Mouse (Mus musculus) CH12.LX (cell line): ENCODE data around the gene Kif24. TPM values are rescaled to one million over a fixed set of nuclear protein-coding genes. Genes with fewer than 3 reads are reported as not detected.

Experiments
- DNase-seq: peaks from one replicate; pipeline ENCODE4 v3.0.0-alpha.2; 2013; ENCODE audit errors: extremely low read depth
- H3K27ac ChIP-seq: 2 replicates; pipeline ENCODE4 v1.5.1; 2012; ENCODE audit warnings: low read depth, mild to moderate bottlenecking, control low read depth, moderate library complexity; ENCODE audit not compliant: insufficient read depth
- H3K27me3 ChIP-seq: replicated peaks from 2 replicates; pipeline ENCODE3; 2012; ENCODE audit warnings: inconsistent platforms
- H3K36me3 ChIP-seq, 2 experiments: replicated peaks in 1 of 2; 2 replicates each; pipeline versions ENCODE3 to v1.6.1; 2012; ENCODE audit warnings: inconsistent platforms in 1 of 2, low read length in 1 of 2, mild to moderate bottlenecking in 1 of 2, mixed read lengths in 1 of 2, moderate library complexity in 1 of 2; ENCODE audit not compliant: control insufficient read depth in 1 of 2, insufficient read depth in 1 of 2
- H3K4me1 ChIP-seq, 2 experiments: 2 replicates each; pipeline ENCODE4 v1.6.1; 2012; ENCODE audit warnings: inconsistent platforms in 1 of 2, moderate library complexity in 1 of 2; ENCODE audit not compliant: insufficient read depth in 2 of 2, control insufficient read depth in 1 of 2
- H3K4me2 ChIP-seq: 2 replicates; pipeline ENCODE4 v1.6.1; 2012; ENCODE audit warnings: low read depth, mild to moderate bottlenecking, control low read depth; ENCODE audit not compliant: poor library complexity, insufficient read depth, severe bottlenecking
- H3K4me3 ChIP-seq, 3 experiments: fragments of 150-350 bp in 1 of 3; sonication (generic) in 1 of 3; replicated peaks in 1 of 3; 2 replicates each; pipeline versions ENCODE3 to v1.5.1; 2011 to 2012; ENCODE audit warnings: low read depth in 2 of 3, low read length in 2 of 3, mild to moderate bottlenecking in 2 of 3, moderate library complexity in 2 of 3, control low read depth in 1 of 3, improper control_type of control experiment in 1 of 3, inconsistent platforms in 1 of 3, mixed read lengths in 1 of 3; ENCODE audit not compliant: poor library complexity in 1 of 3
- H3K79me2 ChIP-seq: replicated peaks from 2 replicates; pipeline ENCODE4 v1.6.1; 2012; ENCODE audit warnings: mild to moderate bottlenecking, moderate library complexity; ENCODE audit not compliant: control insufficient read depth, poor library complexity, insufficient read depth, severe bottlenecking; ENCODE audit errors: extremely low read depth
- H3K9ac ChIP-seq: 2 replicates; pipeline ENCODE4 v1.6.1; 2012; ENCODE audit warnings: low read depth, mild to moderate bottlenecking, control low read depth, moderate library complexity; ENCODE audit not compliant: insufficient read depth
- H3K9me3 ChIP-seq: replicated peaks from 2 replicates; pipeline ENCODE3; 2012; ENCODE audit warnings: low read length, inconsistent platforms, mixed read lengths
- CHD1 ChIP-seq: IDR thresholded peaks from 2 replicates; pipeline ENCODE4 v1.6.1; 2012; ENCODE audit warnings: low read depth, low read length, improper control_type of control experiment, inconsistent platforms
- CHD2 ChIP-seq: IDR thresholded peaks from 2 replicates; pipeline ENCODE4 v1.6.1; 2011; ENCODE audit warnings: low read length, improper control_type of control experiment
- CTCF ChIP-seq, 2 experiments: IDR thresholded peaks in 1 of 2; conservative IDR thresholded peaks in 1 of 2; 2 replicates each; pipeline ENCODE4 v1.5.1; 2011 to 2012; ENCODE audit warnings: low read depth in 2 of 2, low read length in 2 of 2, improper control_type of control experiment in 1 of 2, inconsistent platforms in 1 of 2, mild to moderate bottlenecking in 1 of 2, moderate library complexity in 1 of 2
- E2F4 ChIP-seq: IDR thresholded peaks from 2 replicates; pipeline ENCODE4 v1.6.1; 2011; ENCODE audit warnings: low read depth, low read length, improper control_type of control experiment; ENCODE audit not compliant: insufficient replicate concordance
- EP300 ChIP-seq: IDR thresholded peaks from 2 replicates; pipeline ENCODE4 v1.6.1; 2011; ENCODE audit warnings: low read length, improper control_type of control experiment
- ETS1 ChIP-seq: conservative IDR thresholded peaks from 2 replicates; pipeline ENCODE4 v1.6.1; 2012; ENCODE audit warnings: low read depth, mild to moderate bottlenecking, inconsistent platforms, low read length, improper control_type of control experiment, moderate library complexity
- GABPA ChIP-seq: IDR thresholded peaks from 2 replicates; pipeline ENCODE4 v1.6.1; 2012; ENCODE audit warnings: low read depth, low read length, improper control_type of control experiment, inconsistent platforms; ENCODE audit not compliant: insufficient replicate concordance
- JUND ChIP-seq: conservative IDR thresholded peaks from 2 replicates; pipeline ENCODE4 v1.6.1; 2011; ENCODE audit warnings: low read depth, low read length, improper control_type of control experiment
- KAT2A ChIP-seq: IDR thresholded peaks from 2 replicates; pipeline ENCODE4 v1.6.1; 2012; ENCODE audit warnings: low read length, improper control_type of control experiment, inconsistent platforms; ENCODE audit not compliant: insufficient replicate concordance
- MAFK ChIP-seq: IDR thresholded peaks from 2 replicates; pipeline ENCODE4 v1.6.1; 2011; ENCODE audit warnings: low read length, improper control_type of control experiment; ENCODE audit not compliant: insufficient replicate concordance
- MAX ChIP-seq: IDR thresholded peaks from 2 replicates; pipeline ENCODE4 v1.6.1; 2011; ENCODE audit warnings: low read length, improper control_type of control experiment
- MXI1 ChIP-seq: IDR thresholded peaks from 2 replicates; pipeline ENCODE4 v1.6.1; 2011; ENCODE audit warnings: mild to moderate bottlenecking, low read depth, low read length, improper control_type of control experiment
- MYC ChIP-seq: IDR thresholded peaks from 2 replicates; pipeline ENCODE4 v1.6.1; 2011; ENCODE audit warnings: low read depth, mild to moderate bottlenecking, improper control_type of control experiment, low read length
- NELFE ChIP-seq: IDR thresholded peaks from 2 replicates; pipeline ENCODE4 v1.6.1; 2011; ENCODE audit warnings: low read depth, low read length, improper control_type of control experiment
- NRF1 ChIP-seq: IDR thresholded peaks from 2 replicates; pipeline ENCODE4 v1.6.1; 2014; ENCODE audit warnings: low read depth, mild to moderate bottlenecking, inconsistent platforms, low read length, improper control_type of control experiment, moderate library complexity
- PAX5 ChIP-seq: IDR thresholded peaks from 2 replicates; pipeline ENCODE4 v1.6.1; 2012; ENCODE audit warnings: low read length, inconsistent platforms, mixed read lengths
- POLR2A ChIP-seq: IDR thresholded peaks from 2 replicates; pipeline ENCODE4 v1.6.1; 2011; ENCODE audit warnings: low read depth, mild to moderate bottlenecking, improper control_type of control experiment, low read length
- POLR2AphosphoS2 ChIP-seq: IDR thresholded peaks from 2 replicates; pipeline ENCODE4 v1.6.1; 2011; ENCODE audit warnings: low read depth, low read length, improper control_type of control experiment
- RAD21 ChIP-seq: IDR thresholded peaks from 2 replicates; pipeline ENCODE4 v1.6.1; 2011; ENCODE audit warnings: low read depth, mild to moderate bottlenecking, low read length, improper control_type of control experiment, moderate library complexity
- SIN3A ChIP-seq: IDR thresholded peaks from 2 replicates; pipeline ENCODE4 v1.6.1; 2012; ENCODE audit warnings: low read length, improper control_type of control experiment, inconsistent platforms
- SMC3 ChIP-seq: IDR thresholded peaks from 2 replicates; pipeline ENCODE4 v1.6.1; 2011; ENCODE audit warnings: low read depth, low read length, improper control_type of control experiment
- TCF12 ChIP-seq: IDR thresholded peaks from 2 replicates; pipeline ENCODE4 v1.6.1; 2014; ENCODE audit warnings: low read depth, mild to moderate bottlenecking, inconsistent platforms, low read length, improper control_type of control experiment
- UBTF ChIP-seq: IDR thresholded peaks from 2 replicates; pipeline ENCODE4 v1.6.1; 2012; ENCODE audit warnings: low read depth, mild to moderate bottlenecking, inconsistent platforms, low read length, improper control_type of control experiment, moderate library complexity
- USF1 ChIP-seq: IDR thresholded peaks from 2 replicates; pipeline ENCODE4 v1.6.1; 2014; ENCODE audit warnings: low read depth, mild to moderate bottlenecking, inconsistent platforms, low read length, improper control_type of control experiment
- dilution Hi-C: fragments of 300-500 bp; cut with MboI; formaldehyde crosslinking; loops from 2 replicates; pipeline ENCODE4 v1.14.3; 2020; ENCODE audit warnings: low sequenced_read_pairs; ENCODE audit not compliant: extremely low pct_unique_long_range_greater_than_20kb, extremely low pct_ligation_motif_present
- in situ Hi-C: fragments of 300-500 bp; cut with MboI; formaldehyde crosslinking; loops from 3 replicates; pipeline ENCODE4 v1.14.3; 2019; ENCODE audit warnings: low sequenced_read_pairs, low pct_ligation_motif_present, low pct_unique_long_range_greater_than_20kb, mixed read lengths
- polyA plus RNA-seq: library from polyadenylated mRNA; unstranded; fragments of >175 nt; gene quantifications from 2 replicates; pipeline ENCODE4 v1.2.1, GENCODE M21; 2012; ENCODE audit warnings: low read depth; ENCODE audit not compliant: insufficient read length
- total RNA-seq, 2 experiments: library from RNA; depleted of rRNA; stranded (reverse); fragments of 300-350 nt in 1 of 2; fragments of >200 nt in 1 of 2; gene quantifications; 2 replicates each; pipeline ENCODE4 v1.2.3; 2012 to 2014

Kif24 gene
- total and polyA plus RNA-seq, 3 experiments, result 6.4 to 8.6 (median 8.4) TPM

DNA sequence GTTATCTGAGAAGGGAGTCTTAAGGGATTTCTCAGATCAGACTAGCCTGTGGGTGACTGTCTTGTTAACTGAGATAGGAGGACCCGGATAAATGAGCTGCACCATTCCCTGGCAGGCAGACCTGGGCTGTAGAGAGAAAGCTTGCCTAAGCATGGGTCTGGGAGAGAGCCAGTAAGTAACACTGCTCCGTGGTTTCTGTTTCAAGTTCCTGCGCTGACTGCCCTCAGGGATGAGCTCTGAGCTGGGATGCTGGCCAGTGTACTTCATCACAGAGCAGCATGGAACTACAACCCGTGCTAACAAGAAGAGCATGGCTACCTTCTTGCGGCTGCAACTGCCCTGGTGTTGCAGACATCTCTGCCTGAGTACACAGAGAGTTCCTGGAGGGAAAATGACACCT is 64.8 kb downstream of the Kif24 start:
- Histone ChIP-seq H3K27me3 (no peaks in the 10 kb centered on the region), H3K9ac (no peak overlapping the region), H3K79me2 (no peaks in the 10 kb centered on the region), H3K27ac (no peak overlapping the region), H3K4me1 (no peaks in the 10 kb centered on the region), H3K36me3 (peaks cover 5 to 84% of the 10 kb centered on the region in 2 experiments)
- DNase-seq, result no peak
- TF ChIP-seq CTCF (conservative IDR thresholded peaks at IDR 0.05 in 1 of 2, IDR thresholded peaks at IDR 0.05 in 1 of 2; ENCODE audit: low read depth in 2 of 2, low read length in 2 of 2) (no peak), POLR2AphosphoS2 (no peak), JUND (no peak), KAT2A (no peak), TCF12 (no peak), MAFK (no peak), MYC (no peak), E2F4 (no peak), EP300 (no peak), POLR2A (no peak), NRF1 (no peak), PAX5 (no peak)
- TF ChIP-seq, all 38 proteins: peak for 0
- Histone ChIP-seq H3K4me3 (no peak overlapping the region), H3K4me2 (no peak overlapping the region), H3K9me3 (no peaks in the 10 kb centered on the region)
- in situ Hi-C loops (no loop called here), dilution Hi-C loops (no loop called here)

DNA sequence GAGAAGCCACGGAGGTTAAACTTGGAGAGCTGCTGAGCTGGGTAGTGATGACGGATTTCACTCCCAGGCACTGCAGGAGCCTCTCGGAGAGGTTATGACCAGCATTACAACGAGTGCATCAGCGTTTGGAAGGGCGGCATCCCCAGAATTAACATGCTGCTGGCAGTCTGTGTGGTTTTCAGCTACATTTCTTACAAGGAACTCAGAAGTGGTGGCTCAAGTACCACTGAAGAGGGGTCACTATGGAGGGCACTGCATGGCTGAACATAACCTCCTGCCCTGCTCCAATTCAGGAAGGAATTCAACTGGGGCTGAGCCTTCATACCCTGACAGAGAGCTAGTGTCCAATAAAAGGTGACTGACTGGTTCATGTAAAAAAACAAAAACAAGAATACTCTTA is 66.3 kb downstream of the Kif24 start:
- Histone ChIP-seq H3K36me3 (peaks cover 11 to 86% of the 10 kb centered on the region in 2 experiments), H3K9ac (no peak overlapping the region), H3K27me3 (no peaks in the 10 kb centered on the region), H3K79me2 (no peaks in the 10 kb centered on the region), H3K9me3 (no peaks in the 10 kb centered on the region), H3K4me3 (no peak overlapping the region), H3K4me2 (no peak overlapping the region), H3K27ac (no peak overlapping the region), H3K4me1 (no peaks in the 10 kb centered on the region)
- in situ Hi-C loops, result no loop called here
- DNase-seq, result no peak
- TF ChIP-seq KAT2A (no peak), MAX (no peak), RAD21 (no peak), UBTF (no peak), SIN3A (no peak), MAFK (no peak), EP300 (no peak), NELFE (no peak), GABPA (no peak), CHD2 (no peak), MXI1 (no peak), TCF12 (no peak), CHD1 (no peak), SMC3 (no peak), ETS1 (no peak), USF1 (no peak), NRF1 (no peak)
- dilution Hi-C loops, result no loop called here
